Mouse (Mus musculus) heart, adult 2 months (tissue): ENCODE measurements around the gene Zbtb37.

Experiments
- CTCF ChIP-seq: fragments of 200-600 bp; IDR thresholded peaks from 2 replicates; pipeline ENCODE4 v1.8.1; 2022; ENCODE audit warnings: antibody characterized with exemption, mild to moderate bottlenecking, moderate library complexity
- EP300 ChIP-seq: fragments of 200-500 bp; IDR thresholded peaks from 2 replicates; pipeline ENCODE4 v1.6.1; 2011; ENCODE audit warnings: low read depth, low read length, control low read depth; ENCODE audit not compliant: insufficient read depth
- POLR2A ChIP-seq: fragments of 200-500 bp; IDR thresholded peaks from 2 replicates; pipeline ENCODE4 v1.6.1; 2011; ENCODE audit warnings: mild to moderate bottlenecking, low read depth, low read length, control low read depth; ENCODE audit not compliant: insufficient read depth

DNA sequence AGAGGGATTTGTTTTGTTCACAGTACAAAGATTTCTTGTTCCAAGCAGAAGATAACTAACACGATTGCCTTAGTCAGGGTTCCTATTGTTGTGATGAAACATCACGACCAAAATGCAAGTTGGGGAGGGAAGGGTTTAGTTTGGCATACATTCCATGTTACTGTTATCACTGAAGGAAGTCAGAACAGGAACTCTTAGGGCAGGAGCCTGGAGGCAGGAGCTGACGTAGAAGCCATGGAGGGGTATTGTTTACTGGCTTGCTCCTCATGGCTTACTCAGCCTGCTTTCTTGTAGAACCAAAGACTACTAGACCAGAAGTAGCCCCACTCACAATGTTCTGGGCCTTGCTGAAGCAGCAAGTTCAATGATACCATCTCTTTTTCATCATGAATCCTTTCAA, 12.3 kb upstream of the Zbtb37 start:
- TF ChIP-seq POLR2A: no peak
- TF ChIP-seq CTCF: no peak
- TF ChIP-seq EP300: no peak
